Mouse (Mus musculus): ENCODE measurements around the gene 3110009E18Rik.

3110009E18Rik gene

GRCm38 (mm10) chr1:120120969-120121811, at the start of gene 3110009E18Rik, which contains the start of gene Dbi:
Gene 3110009E18Rik (plus strand): TSS chr1:120121187.
Gene Dbi (minus strand): TSS chr1:120121078.
- DNase-seq: peak; percentile 100

DNA sequence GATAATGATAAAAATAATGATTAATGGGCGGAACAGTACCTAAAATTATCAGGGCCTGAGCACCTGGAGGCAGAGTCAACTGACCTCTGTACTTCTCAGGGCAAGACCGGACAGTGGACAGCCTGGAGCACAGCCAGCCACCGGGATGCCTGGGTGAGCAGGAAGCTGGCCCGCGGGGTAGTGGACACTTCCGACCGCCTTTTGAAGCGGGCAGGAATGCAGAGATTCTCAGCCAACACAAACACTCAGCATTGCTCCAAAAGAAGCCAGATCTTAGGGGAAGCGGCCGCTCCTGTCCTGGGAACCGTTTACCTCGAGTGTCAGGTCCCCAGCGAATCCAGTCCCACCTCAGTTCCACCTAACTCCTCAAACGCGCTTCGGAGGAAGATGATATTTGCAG, 48.1 kb upstream of the 3110009E18Rik start:
- DNase-seq: peak; percentile 95

DNA sequence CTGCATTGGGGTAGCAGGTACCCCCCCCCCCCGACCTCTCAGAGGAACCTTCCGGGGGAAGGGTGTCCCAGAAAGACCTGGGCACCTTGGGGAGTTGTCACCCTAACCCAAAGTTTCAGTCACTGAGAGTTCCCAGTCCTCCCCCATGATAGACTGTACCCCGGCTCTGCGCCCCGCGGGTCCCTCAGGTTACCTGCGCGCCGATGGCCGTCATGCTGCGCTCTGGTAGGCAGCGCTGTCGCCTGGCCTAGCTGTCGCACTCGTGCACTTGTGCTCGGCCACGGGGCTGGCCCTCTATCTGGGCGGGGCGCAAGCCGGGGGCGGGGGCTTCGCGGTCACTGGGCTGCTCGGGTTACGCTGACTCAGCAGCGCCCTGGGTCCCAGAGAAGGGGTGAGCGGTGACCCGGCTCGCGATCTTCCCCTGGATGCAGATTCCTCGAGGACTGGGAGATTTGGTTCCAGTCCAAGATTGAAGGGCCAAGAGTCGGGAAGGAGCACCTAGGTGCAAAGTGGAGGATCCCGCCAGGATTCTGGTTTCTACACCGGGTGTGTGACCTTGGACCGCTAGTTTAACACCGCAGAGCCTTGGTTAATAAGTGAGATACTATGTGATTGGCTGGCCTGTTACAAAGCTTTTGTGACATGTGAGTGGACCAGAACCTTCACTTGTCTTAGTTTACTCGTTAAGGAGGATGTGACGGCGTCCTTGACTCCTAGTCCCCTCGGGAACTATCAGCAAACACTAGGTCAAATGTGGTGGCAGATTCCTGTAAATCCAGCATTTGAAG, 47.3 kb upstream of the 3110009E18Rik start, which contains the start of gene Tmem37:
Tmem37 (minus strand) TSS at position 556 of the 788 bp plus-strand sequence.
- DNase-seq: peak; percentile 98

DNA sequence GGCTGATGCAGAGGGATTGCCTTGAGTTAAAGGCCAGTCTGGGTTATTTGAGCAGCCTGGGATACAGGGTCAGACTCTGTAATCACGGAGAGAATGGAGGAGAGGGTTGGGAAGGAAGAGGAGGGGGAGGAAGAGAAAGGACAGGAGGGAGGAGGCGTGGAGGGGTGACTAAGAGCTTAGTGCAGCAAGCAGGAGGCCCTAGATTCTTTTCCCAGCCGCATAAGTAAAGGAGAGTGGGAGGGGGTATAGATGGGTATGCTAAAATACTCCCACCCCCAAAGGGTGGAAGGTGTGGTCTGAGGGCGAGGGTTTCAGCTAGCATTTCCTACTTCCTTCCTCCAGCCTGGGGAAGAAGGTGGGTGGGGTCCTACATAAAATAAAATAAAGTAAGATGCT, 46.7 kb upstream of the 3110009E18Rik start:
- peak; percentile 91 for DNase-seq

- peak; percentile 93 for DNase-seq
Measured at GRCm38 (mm10) chr1:120074931-120075330, 46.1 kb upstream of the 3110009E18Rik start.

- DNase-seq: peak; percentile 98
Measured at GRCm38 (mm10) chr1:120075507-120075906, 45.5 kb upstream of the 3110009E18Rik start.

GRCm38 (mm10) chr1:120077746-120078410, 43.1 kb upstream of the 3110009E18Rik start:
- no peak for DNase-seq

GRCm38 (mm10) chr1:120080632-120081031, 40.4 kb upstream of the 3110009E18Rik start:
- DNase-seq: no peak

- no peak for DNase-seq
Measured at GRCm38 (mm10) chr1:120082957-120083585, 37.9 kb upstream of the 3110009E18Rik start.

GRCm38 (mm10) chr1:120083921-120084517, 37.0 kb upstream of the 3110009E18Rik start:
- DNase-seq: no peak

GRCm38 (mm10) chr1:120085696-120086095, 35.3 kb upstream of the 3110009E18Rik start:
- DNase-seq: no peak

GRCm38 (mm10) chr1:120086644-120087043, 34.3 kb upstream of the 3110009E18Rik start:
- no peak for DNase-seq

- no peak for DNase-seq
Measured at GRCm38 (mm10) chr1:120089180-120089579, 31.8 kb upstream of the 3110009E18Rik start.

GRCm38 (mm10) chr1:120090880-120091570, 30.0 kb upstream of the 3110009E18Rik start:
- peak; percentile 95 for DNase-seq

DNA sequence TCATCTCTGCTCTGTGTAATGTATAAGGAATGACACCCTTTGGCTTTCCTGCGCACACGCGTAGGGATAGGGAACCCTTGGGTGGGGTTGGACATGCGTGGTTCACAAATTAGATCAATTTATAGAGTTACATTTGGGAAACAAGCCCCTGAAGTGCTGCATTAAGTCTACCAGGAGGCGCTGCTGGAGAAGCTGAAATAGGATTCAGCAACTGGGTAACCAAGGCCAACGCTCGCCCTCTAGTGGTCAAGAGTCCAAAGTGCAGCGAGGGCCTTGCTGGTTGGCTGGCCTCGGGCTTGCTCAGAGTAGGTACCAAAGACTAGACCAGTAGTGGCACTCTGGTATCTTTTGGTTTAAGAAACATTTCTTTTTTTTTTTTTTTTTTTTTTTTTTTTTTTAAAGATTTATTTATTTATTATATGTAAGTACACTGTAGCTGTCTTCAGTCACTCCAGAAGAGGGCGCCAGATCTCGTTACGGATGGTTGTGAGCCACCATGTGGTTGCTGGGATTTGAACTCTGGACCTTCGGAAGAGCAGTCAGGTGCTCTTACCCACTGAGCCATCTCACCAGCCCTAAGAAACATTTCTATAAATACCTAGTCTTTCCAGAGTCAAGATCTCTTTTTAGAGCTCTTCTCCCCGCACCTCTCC, 27.4 kb upstream of the 3110009E18Rik start:
- peak; percentile 97 for DNase-seq

GRCm38 (mm10) chr1:120094920-120095319, 26.1 kb upstream of the 3110009E18Rik start:
- DNase-seq: peak; percentile 62

DNA sequence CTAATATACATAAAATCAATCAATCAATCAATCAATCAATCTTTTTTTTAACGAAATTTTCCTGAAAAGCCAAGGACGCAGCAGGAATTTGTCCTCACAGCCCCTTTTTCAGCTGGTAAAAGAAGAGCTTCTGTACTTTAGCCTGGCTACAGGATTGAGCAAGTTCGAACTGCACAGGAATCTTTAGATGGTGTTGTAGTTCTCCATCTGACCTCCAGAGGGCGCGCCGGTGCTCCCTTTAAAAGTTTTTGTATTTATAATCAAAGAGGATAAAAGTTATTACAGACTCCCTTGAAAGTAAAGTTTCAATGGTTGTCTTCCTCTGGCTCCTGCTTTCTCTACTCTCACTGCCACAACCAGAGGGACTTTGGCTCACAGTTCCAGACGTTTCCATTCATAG, 22.7 kb upstream of the 3110009E18Rik start:
- DNase-seq: peak; percentile 90

DNA sequence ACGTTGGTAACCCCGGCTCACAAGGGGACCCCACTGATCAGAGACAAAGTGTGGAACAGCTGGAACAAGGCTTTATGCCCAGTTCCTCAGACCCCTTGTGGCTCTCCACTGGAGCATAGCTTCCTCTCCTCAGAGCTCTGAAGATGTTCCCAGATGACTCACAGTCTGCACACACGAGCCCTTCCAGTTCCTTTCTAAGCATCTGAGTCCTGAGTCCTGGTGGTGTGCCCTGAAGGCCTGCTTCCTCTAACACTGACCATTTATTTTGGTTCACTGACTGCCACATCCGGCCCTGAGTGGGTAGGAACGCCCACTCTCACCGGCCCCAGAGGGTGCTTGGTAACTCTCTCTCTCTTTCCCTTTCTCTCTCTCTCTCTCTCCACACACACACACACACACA, 21.5 kb upstream of the 3110009E18Rik start:
- DNase-seq: peak; percentile 97

DNA sequence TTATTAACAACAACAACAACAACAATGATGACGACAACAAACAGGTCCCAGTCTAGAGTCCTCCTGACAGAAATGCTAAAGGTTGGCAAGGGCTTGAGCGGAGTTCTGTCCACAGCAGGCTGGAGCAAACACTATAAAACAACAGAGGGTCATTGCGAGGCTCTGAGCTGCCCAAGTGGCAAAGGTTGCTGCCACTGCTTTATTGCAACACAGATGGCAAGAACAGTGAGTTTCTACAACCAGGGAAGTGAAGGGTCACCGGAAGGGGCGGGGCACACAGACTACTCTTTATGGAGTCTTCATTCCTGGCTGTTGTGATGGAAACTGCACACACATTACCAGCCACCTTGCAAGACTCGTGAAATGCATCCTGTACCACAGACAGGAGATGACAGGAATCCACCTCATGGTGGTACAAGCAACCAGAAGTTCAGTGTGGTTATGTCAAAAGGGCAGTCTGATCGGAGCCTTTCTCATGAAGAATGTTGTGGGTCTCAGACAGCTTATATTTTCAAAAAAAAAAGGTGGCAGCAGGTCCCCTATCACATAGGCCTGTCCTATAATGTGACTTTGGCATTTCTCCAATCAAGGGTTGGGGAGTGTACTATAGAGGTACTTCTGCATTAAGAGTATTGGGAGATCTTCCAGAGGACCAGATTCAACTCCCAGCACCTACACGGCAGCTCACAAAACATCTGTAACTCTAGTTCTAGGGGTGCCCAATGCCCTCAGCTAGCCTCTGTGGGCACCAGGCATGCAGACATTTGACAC, 20.3 kb upstream of the 3110009E18Rik start:
- DNase-seq: peak; percentile 84

GRCm38 (mm10) chr1:120101227-120101609, 19.8 kb upstream of the 3110009E18Rik start:
- no peak for DNase-seq

All from heart, adult 11 months (tissue).